38 mouse cellular contexts compared by ENCODE assay signal in the genomic region with DNA sequence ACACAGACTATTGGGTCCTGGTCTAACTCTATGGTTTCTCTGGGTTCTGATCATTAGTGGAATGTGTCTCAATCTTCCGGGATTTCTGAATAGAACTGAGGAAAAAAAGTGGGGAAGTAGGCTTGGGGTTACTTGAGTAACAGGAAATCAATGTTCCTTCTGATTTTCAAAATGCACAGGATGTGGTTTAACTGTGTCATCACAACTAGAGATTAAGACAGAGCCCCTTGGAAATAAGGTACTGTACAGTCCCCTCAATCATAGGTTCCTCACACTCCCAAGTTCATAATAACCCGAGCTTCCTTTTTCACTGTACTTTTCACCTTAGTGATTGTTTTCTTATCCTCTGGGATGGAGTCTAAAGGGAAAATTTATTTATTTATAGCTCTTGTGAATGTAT. TPM values are rescaled to one million over a fixed set of nuclear protein-coding genes. Genes with fewer than 3 reads are reported as not detected.
DNase-seq lines count a peak whose midpoint lies in the region; ATAC-seq and TF ChIP-seq lines count a peak whose summit lies in the region.
"Had no signal": no experiment of that assay in that cellular context is flagged by ENCODE, and none has a peak within 500 bp of the region (broad histone marks: within the 10 kb centered on the region; RNA-seq: fewer than 3 reads in every experiment).

No protein-coding gene starts in this region.

- TF ChIP-seq CTCF in lung, postnatal 0 days (IDR thresholded peaks at IDR 0.05): no peak

- peak; percentile 35 for DNase-seq in heart, adult 8-10 months (ENCODE audit: low spot score)
- no peak for DNase-seq in heart, adult 11 months
- DNase-seq in lung, postnatal 0 days (ENCODE audit: low spot score): peak; percentile 32
- no peak for DNase-seq in lung, adult 18-20 months
- no peak for DNase-seq in hindbrain, embryonic 10.5 days (ENCODE audit: low spot score)
- DNase-seq: adrenal gland, postnatal 10 days; cerebellum, adult 11-12 months; cerebellum, postnatal 10 days; gastrocnemius, postnatal 10 days; kidney, adult 2 months; kidney, postnatal 36 days; left cerebral cortex, postnatal 4 days; lung, adult 2 months; thymus, postnatal 4 days had no signal

- no peak; the same call in 1 of the 2 replicates for ATAC-seq in lung, postnatal 0 days
- peak; percentile 85 for ATAC-seq in granulocyte monocyte progenitor cell, adult 5-6 weeks (replicated peaks; ENCODE audit: poor library complexity, severe bottlenecking)
- peak; percentile 87 for ATAC-seq in megakaryocyte progenitor cell, adult 5-6 weeks (replicated peaks; ENCODE audit: poor library complexity)
- ATAC-seq in megakaryocyte-erythroid progenitor cell, adult 5-6 weeks (replicated peaks; ENCODE audit: low FRiP score, low TSS enrichment, poor library complexity, severe bottlenecking): no peak
- ATAC-seq: hindbrain, embryonic 16.5 days; intestine, embryonic 15.5 days; midbrain, embryonic 13.5 days had no signal

- no peaks in the 10 kb centered on the region for H3K9me3 ChIP-seq in lung, postnatal 0 days (ENCODE audit: low read length)
- peaks cover 10% of the 10 kb centered on the region for H3K9me3 ChIP-seq in hindbrain, embryonic 10.5 days
- H3K9me3 ChIP-seq: forebrain, embryonic 12.5 days; heart, embryonic 12.5 days; intestine, embryonic 15.5 days had no signal

- no peak overlapping the region for H3K4me2 ChIP-seq in lung, postnatal 0 days (replicated peaks; ENCODE audit: low read depth, low read length)
- H3K4me2 ChIP-seq: forebrain, embryonic 12.5 days; heart, embryonic 12.5 days; intestine, embryonic 15.5 days; midbrain, embryonic 13.5 days had no signal

- 0 out of 2 replicates have a peak, but pooled peaks have one; percentile 43 for TF ChIP-seq EP300 in lung, postnatal 0 days (IDR thresholded peaks at IDR 0.05)

- 68% methylated on average over 2 of the region's 2 CpGs for WGBS in lung, postnatal 0 days
- 85% methylated on average over 2 of the region's 2 CpGs for WGBS in hindbrain, embryonic 10.5 days

- no peaks in the 10 kb centered on the region for H3K36me3 ChIP-seq in lung, postnatal 0 days (ENCODE audit: insufficient read depth, low read length)
- no peaks in the 10 kb centered on the region for H3K36me3 ChIP-seq in hindbrain, embryonic 10.5 days
- H3K36me3 ChIP-seq: forebrain, embryonic 12.5 days; heart, embryonic 12.5 days; intestine, embryonic 15.5 days; midbrain, embryonic 13.5 days had no signal

- no peak overlapping the region for H3K9ac ChIP-seq in lung, postnatal 0 days (replicated peaks; ENCODE audit: low read depth)
- H3K9ac ChIP-seq: forebrain, embryonic 12.5 days; heart, embryonic 12.5 days; intestine, embryonic 15.5 days; midbrain, embryonic 13.5 days had no signal

- H3K4me1 ChIP-seq in lung, postnatal 0 days (ENCODE audit: insufficient read depth, low read depth, low read length): no peaks in the 10 kb centered on the region
- H3K4me1 ChIP-seq in hindbrain, embryonic 10.5 days (replicated peaks): no peaks in the 10 kb centered on the region
- H3K4me1 ChIP-seq: forebrain, embryonic 12.5 days; heart, embryonic 12.5 days; intestine, embryonic 15.5 days; midbrain, embryonic 13.5 days had no signal

- H3K4me3 ChIP-seq in lung, postnatal 0 days (ENCODE audit: low read depth, low read length): no peak overlapping the region
- no peak overlapping the region for H3K4me3 ChIP-seq in hindbrain, embryonic 10.5 days
- H3K4me3 ChIP-seq: erythroblast, embryonic 14.5 days; forebrain, embryonic 12.5 days; heart, embryonic 12.5 days; intestine, embryonic 15.5 days; layer of hippocampus, adult 2 months; midbrain, embryonic 13.5 days had no signal

- H3K27me3 ChIP-seq in lung, postnatal 0 days (replicated peaks; ENCODE audit: insufficient read depth, low read length): no peaks in the 10 kb centered on the region
- no peaks in the 10 kb centered on the region for H3K27me3 ChIP-seq in hindbrain, embryonic 10.5 days (ENCODE audit: insufficient read depth, poor library complexity, severe bottlenecking)
- H3K27me3 ChIP-seq: forebrain, embryonic 12.5 days; heart, embryonic 12.5 days; intestine, embryonic 15.5 days; midbrain, embryonic 13.5 days; Patski had no signal

- H3K27ac ChIP-seq in lung, postnatal 0 days (ENCODE audit: low read length): no peak overlapping the region
- H3K27ac ChIP-seq in hindbrain, embryonic 10.5 days: no peak overlapping the region
- H3K27ac ChIP-seq: forebrain, embryonic 12.5 days; intestine, embryonic 15.5 days; layer of hippocampus, adult 2 months; midbrain, embryonic 13.5 days had no signal

RNA-seq across cellular contexts. Expression of a gene that starts 12.0 kb away (rescaled TPM):
- not detected for total RNA-seq in heart, adult 8-10 months (2022)
- 13.7 and 14.9 TPM in 2 replicates for polyA plus RNA-seq in lung, postnatal 0 days (2015; fragmentation: Nextera tagmentation; extraction: Ambion mirVana)
- total RNA-seq in granulocyte monocyte progenitor cell, adult 5-6 weeks (2014; fragmentation: Nextera tagmentation): not detected in 2 replicates
- total RNA-seq in granulocyte monocyte progenitor cell, adult 5-6 weeks (2017): 1.1 and 2.9 TPM in 2 replicates
- 1.8 and 2.3 TPM in 2 replicates for total RNA-seq in megakaryocyte progenitor cell, adult 5-6 weeks (2015)
- total RNA-seq in megakaryocyte progenitor cell, adult 5-6 weeks (2017): 1.4 and 1.5 TPM in 2 replicates
- polyA plus RNA-seq in hindbrain, embryonic 10.5 days (2016; fragmentation: Nextera tagmentation; extraction: Ambion mirVana): not detected in 2 replicates
- total RNA-seq in megakaryocyte-erythroid progenitor cell, adult 5-6 weeks (2014; fragmentation: Nextera tagmentation): not detected in 2 replicates
- total RNA-seq in megakaryocyte-erythroid progenitor cell, adult 5-6 weeks (2017): not detected in 2 replicates
- total RNA-seq: layer of hippocampus, adult 2 months; layer of hippocampus, postnatal 25 days; left cerebral cortex, adult 8-10 months; MEL had no signal
- polyA plus RNA-seq: cortical plate, adult 2 months; erythroblast, embryonic 14.5 days; forebrain, embryonic 12.5 days; heart, embryonic 12.5 days; kidney, adult 2 months; testis, adult 2 months had no signal

RNA-seq across cellular contexts. Expression of a gene that starts 15.9 kb away (rescaled TPM):
- under 1 TPM in 2 of 4 experiments, not detected in 2; 0.32 to 0.38 TPM for total RNA-seq in heart, adult 8-10 months (2022)
- 12.6 and 15.4 TPM in 2 replicates for polyA plus RNA-seq in lung, postnatal 0 days (2015; fragmentation: Nextera tagmentation; extraction: Ambion mirVana)
- not detected in 2 replicates for total RNA-seq in granulocyte monocyte progenitor cell, adult 5-6 weeks (2014; fragmentation: Nextera tagmentation)
- total RNA-seq in granulocyte monocyte progenitor cell, adult 5-6 weeks (2017): 3.5 and 5.0 TPM in 2 replicates
- total RNA-seq in megakaryocyte progenitor cell, adult 5-6 weeks (2015): 12.1 and 17.4 TPM in 2 replicates
- total RNA-seq in megakaryocyte progenitor cell, adult 5-6 weeks (2017): 3.3 and 4.9 TPM in 2 replicates
- polyA plus RNA-seq in hindbrain, embryonic 10.5 days (2016; fragmentation: Nextera tagmentation; extraction: Ambion mirVana): not detected in 2 replicates
- total RNA-seq in megakaryocyte-erythroid progenitor cell, adult 5-6 weeks (2014; fragmentation: Nextera tagmentation): not detected in 2 replicates
- 0.56 and 1.4 TPM in 2 replicates for total RNA-seq in megakaryocyte-erythroid progenitor cell, adult 5-6 weeks (2017)
- total RNA-seq: layer of hippocampus, adult 2 months; layer of hippocampus, postnatal 25 days; left cerebral cortex, adult 8-10 months; MEL had no signal
- polyA plus RNA-seq: erythroblast, embryonic 14.5 days; forebrain, embryonic 12.5 days; heart, embryonic 12.5 days; hindbrain, embryonic 11.5 days; midbrain, embryonic 13.5 days; neural tube, embryonic 14.5 days; testis, adult 2 months had no signal

RNA-seq across cellular contexts. Expression of a gene that starts 16.0 kb away (rescaled TPM):
- not detected for total RNA-seq in heart, adult 8-10 months (2022)
- polyA plus RNA-seq in lung, postnatal 0 days (2015; fragmentation: Nextera tagmentation; extraction: Ambion mirVana): not detected in 2 replicates
- not detected in 2 replicates for total RNA-seq in granulocyte monocyte progenitor cell, adult 5-6 weeks (2014; fragmentation: Nextera tagmentation)
- not detected in 2 replicates for total RNA-seq in granulocyte monocyte progenitor cell, adult 5-6 weeks (2017)
- total RNA-seq in megakaryocyte progenitor cell, adult 5-6 weeks (2015): not detected in 2 replicates
- total RNA-seq in megakaryocyte progenitor cell, adult 5-6 weeks (2017): not detected in 2 replicates
- polyA plus RNA-seq in hindbrain, embryonic 10.5 days (2016; fragmentation: Nextera tagmentation; extraction: Ambion mirVana): not detected in 2 replicates
- total RNA-seq in megakaryocyte-erythroid progenitor cell, adult 5-6 weeks (2014; fragmentation: Nextera tagmentation): not detected in 2 replicates
- total RNA-seq in megakaryocyte-erythroid progenitor cell, adult 5-6 weeks (2017): not detected in 2 replicates
- total RNA-seq: adrenal gland, postnatal 10 days; gastrocnemius, postnatal 10 days; layer of hippocampus, adult 2 months; layer of hippocampus, postnatal 25 days; left cerebral cortex, adult 8-10 months; left cerebral cortex, postnatal 4 days; MEL had no signal
- polyA plus RNA-seq: cortical plate, adult 2 months; embryonic facial prominence, embryonic 14.5 days; erythroblast, embryonic 14.5 days; forebrain, embryonic 12.5 days; gonadal fat pad, adult 2 months; heart, embryonic 12.5 days; heart, postnatal 0 days; hindbrain, embryonic 11.5 days; hindbrain, embryonic 16.5 days; intestine, embryonic 15.5 days; kidney, adult 2 months; kidney, embryonic 16.5 days; limb, embryonic 14.5 days; lung, adult 2 months; midbrain, embryonic 13.5 days; neural tube, embryonic 14.5 days; Patski; testis, adult 2 months; thymus, postnatal 0 days had no signal

RNA-seq across cellular contexts. Expression of a gene that starts 16.7 kb away (rescaled TPM):
- under 1 TPM in 3 of 4 experiments, not detected in 1; 0.57 to 0.97 (median 0.75) TPM for total RNA-seq in heart, adult 8-10 months (2022)
- polyA plus RNA-seq in lung, postnatal 0 days (2015; fragmentation: Nextera tagmentation; extraction: Ambion mirVana): 1.9 and 2.4 TPM in 2 replicates
- not detected in 2 replicates for total RNA-seq in granulocyte monocyte progenitor cell, adult 5-6 weeks (2014; fragmentation: Nextera tagmentation)
- total RNA-seq in granulocyte monocyte progenitor cell, adult 5-6 weeks (2017): not detected in 2 replicates
- not detected in 2 replicates for total RNA-seq in megakaryocyte progenitor cell, adult 5-6 weeks (2015)
- total RNA-seq in megakaryocyte progenitor cell, adult 5-6 weeks (2017): not detected in 2 replicates
- 0.63 and 1.2 TPM in 2 replicates for polyA plus RNA-seq in hindbrain, embryonic 10.5 days (2016; fragmentation: Nextera tagmentation; extraction: Ambion mirVana)
- total RNA-seq in megakaryocyte-erythroid progenitor cell, adult 5-6 weeks (2014; fragmentation: Nextera tagmentation): not detected in 2 replicates
- not detected in 2 replicates for total RNA-seq in megakaryocyte-erythroid progenitor cell, adult 5-6 weeks (2017)
- total RNA-seq: MEL had no signal
- polyA plus RNA-seq: erythroblast, embryonic 14.5 days; testis, adult 2 months had no signal

RNA-seq across cellular contexts. Expression of a gene that starts 44.7 kb away (rescaled TPM):
- total RNA-seq in heart, adult 8-10 months (2022): 10 to 100 TPM in 2 of 4 experiments, 1 to 10 TPM in 2; 8.9 to 14.9 (median 10.6) TPM
- 16.6 and 17.9 TPM in 2 replicates for polyA plus RNA-seq in lung, postnatal 0 days (2015; fragmentation: Nextera tagmentation; extraction: Ambion mirVana)
- 1.6 and 3.2 TPM in 2 replicates for total RNA-seq in granulocyte monocyte progenitor cell, adult 5-6 weeks (2014; fragmentation: Nextera tagmentation)
- total RNA-seq in granulocyte monocyte progenitor cell, adult 5-6 weeks (2017): not detected in 2 replicates
- 1.1 and 3.4 TPM in 2 replicates for total RNA-seq in megakaryocyte progenitor cell, adult 5-6 weeks (2015)
- 1.0 and 1.5 TPM in 2 replicates for total RNA-seq in megakaryocyte progenitor cell, adult 5-6 weeks (2017)
- polyA plus RNA-seq in hindbrain, embryonic 10.5 days (2016; fragmentation: Nextera tagmentation; extraction: Ambion mirVana): 43.9 and 44.2 TPM in 2 replicates
- total RNA-seq in megakaryocyte-erythroid progenitor cell, adult 5-6 weeks (2014; fragmentation: Nextera tagmentation): 2.9 and 4.6 TPM in 2 replicates
- total RNA-seq in megakaryocyte-erythroid progenitor cell, adult 5-6 weeks (2017): 0.69 TPM in 1 of 2 replicates, not detected in the other
- polyA plus RNA-seq: erythroblast, embryonic 14.5 days had no signal

Comparison
In these comparisons a context has a peak if more than half of its experiments do, and no peak if none do; other contexts are left out.
1. DNase-seq: peak in heart, adult 8-10 months (single experiment) and lung, postnatal 0 days (single experiment); none in heart, adult 11 months (single experiment), lung, adult 18-20 months (0 of 2) and hindbrain, embryonic 10.5 days (single experiment).
2. ATAC-seq: peak in granulocyte monocyte progenitor cell, adult 5-6 weeks (single experiment) and megakaryocyte progenitor cell, adult 5-6 weeks (single experiment); none in lung, postnatal 0 days (single experiment) and megakaryocyte-erythroid progenitor cell, adult 5-6 weeks (single experiment).